Mouse (Mus musculus) retina, postnatal 1 day (tissue): ENCODE measurements around the gene Lgals3bp.

Experiments used
- DNase-seq: peaks from one replicate; pipeline ENCODE4 v3.0.0-alpha.2; 2012

Gene Lgals3bp

GRCm38 (mm10) chr11:118362501-118362900 lies 39.4 kb downstream of the Lgals3bp start:
- DNase-seq = no peak

GRCm38 (mm10) chr11:118360907-118361341 lies 41.0 kb downstream of the Lgals3bp start:
- DNase-seq = no peak

DNA sequence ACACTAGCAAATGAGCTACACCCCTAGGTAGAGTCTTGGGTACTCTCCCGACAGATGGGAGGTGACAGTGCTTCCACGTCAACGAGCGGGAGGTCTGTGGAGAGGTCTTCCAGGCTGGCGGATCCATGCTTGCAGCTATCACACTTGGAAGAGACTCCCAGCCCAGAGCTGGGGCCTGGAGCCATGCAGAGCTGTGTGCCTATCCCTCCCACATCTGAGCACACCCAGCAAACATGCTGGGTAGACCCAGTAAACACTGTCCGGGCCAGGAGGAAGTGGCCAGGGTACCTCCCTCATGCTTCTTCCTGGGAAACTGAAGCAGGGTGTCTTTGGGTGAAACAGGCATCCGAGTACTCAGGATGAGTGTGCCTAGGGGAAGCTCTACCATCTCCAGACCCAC lies 41.4 kb downstream of the Lgals3bp start:
- no peak for DNase-seq

GRCm38 (mm10) chr11:118355640-118356039 lies 46.3 kb downstream of the Lgals3bp start, which contains the start of gene Timp2:
Gene Timp2, minus strand, starts transcription at chr11:118355740.
- no peak for DNase-seq

GRCm38 (mm10) chr11:118355205-118355604 lies 46.7 kb downstream of the Lgals3bp start:
- peak; percentile 93 for DNase-seq

GRCm38 (mm10) chr11:118354636-118355191 lies 47.2 kb downstream of the Lgals3bp start:
- no peak for DNase-seq

DNA sequence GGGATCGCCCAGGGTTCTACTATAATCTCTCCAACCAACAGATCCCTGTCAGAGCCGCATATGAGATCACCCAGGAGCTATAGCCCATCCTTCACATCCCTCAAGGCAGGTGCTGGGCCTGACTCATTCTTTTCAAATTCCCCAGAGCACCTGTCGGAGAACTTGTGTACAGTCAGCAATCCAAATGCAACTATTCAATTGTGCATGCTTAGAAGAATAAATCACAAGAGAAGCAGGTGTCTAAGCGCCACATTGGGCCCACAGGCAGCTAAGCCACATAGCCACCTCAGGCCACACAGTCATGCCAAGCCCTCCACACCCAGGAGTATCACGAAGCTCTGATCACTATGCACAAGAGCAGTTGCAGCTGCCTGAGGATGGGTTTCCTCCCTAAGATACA lies 52.4 kb downstream of the Lgals3bp start:
- DNase-seq = no peak

DNA sequence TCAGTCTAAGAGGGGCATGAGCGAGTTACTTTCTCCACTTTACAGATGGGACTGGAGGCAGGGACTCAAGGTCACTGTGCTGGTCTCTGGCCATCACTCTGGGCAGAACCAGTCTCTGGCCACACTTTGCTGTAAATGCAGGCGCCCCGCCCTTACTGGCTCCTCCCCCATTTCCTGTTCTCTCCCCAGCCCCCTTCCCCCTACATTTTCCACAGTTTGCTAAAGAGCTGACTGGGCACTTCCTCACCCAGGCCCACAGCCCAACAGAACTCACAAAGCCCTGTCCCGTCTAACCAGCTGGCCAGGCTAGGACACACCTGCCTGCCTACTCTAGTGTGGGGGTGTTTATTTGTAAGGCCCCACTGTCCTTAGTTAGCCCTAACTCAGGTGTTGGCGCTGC lies 53.0 kb downstream of the Lgals3bp start:
- DNase-seq = no peak

DNA sequence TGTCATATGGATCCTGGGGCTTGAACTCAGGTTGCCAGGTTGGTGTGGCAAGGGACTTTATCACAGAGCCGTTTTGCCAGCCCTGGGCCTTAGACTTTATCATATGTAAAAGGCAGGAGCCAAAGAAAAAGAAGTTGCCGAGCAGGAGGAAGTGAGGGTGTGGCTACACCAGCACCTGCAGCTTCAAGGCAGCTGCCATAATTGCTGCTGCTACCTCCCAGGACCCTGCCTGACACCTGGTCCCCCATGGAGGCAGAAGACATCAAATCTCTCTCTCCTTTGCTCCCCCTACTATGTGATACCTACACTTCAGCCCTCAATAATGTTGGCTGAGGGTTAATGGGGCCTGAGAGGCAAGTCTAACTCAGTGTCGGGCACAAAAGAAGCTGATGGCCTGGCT lies 53.5 kb downstream of the Lgals3bp start:
- DNase-seq = no peak

GRCm38 (mm10) chr11:118347911-118348310 lies 54.0 kb downstream of the Lgals3bp start:
- no peak for DNase-seq

- no peak for DNase-seq
Measured at GRCm38 (mm10) chr11:118347391-118347790, 54.5 kb downstream of the Lgals3bp start.

DNA sequence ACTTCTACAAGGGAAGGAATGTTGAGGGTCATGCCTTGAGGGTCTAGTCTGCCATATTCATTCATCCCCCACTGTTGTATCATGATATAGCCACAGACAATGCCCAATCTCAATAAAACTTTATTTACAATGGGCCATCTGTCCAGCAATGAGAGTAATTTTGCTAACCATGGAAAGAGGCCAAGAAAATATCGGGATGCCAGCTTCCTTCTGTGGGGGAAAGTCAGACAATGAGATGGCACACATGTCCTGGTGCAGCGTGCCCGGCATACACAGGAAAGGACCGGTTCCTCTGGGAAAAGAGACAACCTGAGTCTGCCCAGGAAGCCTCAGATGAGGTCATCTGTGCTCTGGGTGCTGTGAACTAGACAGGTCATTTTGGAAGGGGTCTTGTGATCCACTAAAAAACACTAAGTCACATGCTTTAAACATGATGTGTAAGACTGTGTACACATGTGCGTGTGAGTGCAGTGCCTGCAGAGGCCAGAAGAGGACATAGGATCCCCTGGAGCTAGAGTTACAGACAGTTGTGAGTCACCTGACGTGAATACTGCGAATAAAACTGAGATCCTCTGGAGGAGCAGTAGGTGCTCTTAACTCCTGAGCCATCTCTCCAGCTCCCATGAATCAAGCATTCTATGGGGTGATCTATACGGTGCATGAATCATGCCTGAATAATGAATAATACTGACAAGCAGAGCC lies 55.3 kb downstream of the Lgals3bp start:
- no peak for DNase-seq

GRCm38 (mm10) chr11:118345693-118346092 lies 56.2 kb downstream of the Lgals3bp start:
- DNase-seq = peak; percentile 68

DNA sequence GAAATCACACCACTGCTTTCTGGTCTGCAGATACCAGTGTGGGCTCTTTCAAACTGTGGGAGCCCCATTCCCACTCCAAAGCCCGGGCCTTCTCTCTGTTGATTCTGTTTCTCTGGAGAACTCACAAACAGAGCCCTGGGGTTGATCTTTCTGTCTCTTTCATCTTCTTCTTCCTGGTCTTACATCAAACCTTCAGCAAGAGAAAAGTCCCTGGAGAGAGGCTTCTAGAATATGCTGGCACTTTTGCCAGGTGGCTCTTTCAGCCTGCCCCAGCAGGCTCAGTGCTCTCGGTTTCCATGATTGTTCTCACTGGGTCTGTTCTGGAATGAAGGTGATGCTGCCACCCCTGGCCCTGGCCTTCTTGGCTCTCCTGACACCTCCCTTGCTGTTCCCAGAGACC lies 58.3 kb downstream of the Lgals3bp start:
- no peak for DNase-seq
